Mouse (Mus musculus) stomach, embryonic 14.5 days (tissue): Measurements from ENCODE around the gene Bend4. TPM values are rescaled to one million over a fixed set of nuclear protein-coding genes. Genes with fewer than 3 reads are reported as not detected.

ENCODE experiments used
- polyA plus RNA-seq: library from polyadenylated mRNA; unstranded; fragments of >200 nt; fragmentation: Nextera tagmentation; extraction: Ambion mirVana; gene quantifications from 2 replicates; pipeline ENCODE4 v1.2.1, GENCODE M21; 2014

Gene Bend4
- polyA plus RNA-seq, 1 experiment from 2014 or later, result 4.9 TPM

Other genes starting within 250 kb of the Bend4 start
- gene Tmem33, start 167.7 kb downstream of the Bend4 start, polyA plus RNA-seq, result 79.1 and 83.3 TPM in 2 replicates
- 102 and 107 TPM in 2 replicates for gene Slc30a9, start 121.4 kb downstream of the Bend4 start, polyA plus RNA-seq
- gene Shisa3, start 179.6 kb upstream of the Bend4 start, polyA plus RNA-seq, result 28.7 and 30.2 TPM in 2 replicates